Mouse (Mus musculus): Measurements from ENCODE around the gene Gm47841.

DNA sequence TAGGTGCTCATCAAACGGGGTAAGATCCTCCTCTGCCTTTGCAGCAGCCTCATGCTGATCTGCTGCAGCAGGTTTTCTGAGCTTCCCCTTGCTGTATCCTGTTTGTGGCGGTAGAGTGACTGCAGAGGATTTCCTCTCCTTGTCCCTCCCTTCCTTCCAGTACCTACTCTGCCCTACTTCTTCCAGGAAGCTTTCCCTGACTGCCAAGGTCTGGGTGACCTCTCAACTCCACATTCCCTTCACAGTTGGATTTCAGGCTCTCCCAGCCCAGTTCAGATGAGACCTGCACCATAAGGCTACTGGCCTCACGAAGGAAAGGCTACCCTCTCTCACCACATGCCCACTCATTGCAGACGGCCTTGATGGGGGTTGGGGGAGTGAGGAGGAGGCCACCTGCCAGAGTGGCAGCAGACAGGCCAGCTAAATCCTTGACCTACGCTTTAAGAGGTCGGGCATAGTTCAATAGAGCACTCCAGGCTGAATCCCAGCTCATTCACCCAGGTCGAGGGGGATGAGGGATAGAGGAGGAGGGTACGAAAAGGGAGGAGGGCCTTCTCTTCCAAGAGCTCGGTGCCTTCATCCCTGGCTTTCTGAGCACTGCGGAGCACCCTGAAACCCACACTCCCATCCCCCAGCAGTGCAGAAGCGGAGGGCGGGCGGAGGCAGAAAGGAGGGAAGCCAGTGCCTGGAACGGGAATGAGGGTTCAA is 45.1 kb upstream of the Gm47841 start:
- TF ChIP-seq CTCF (conservative IDR thresholded peaks at IDR 0.05; ENCODE audit: low read length) (no peak), POU5F1 (IDR thresholded peaks at IDR 0.05; ENCODE audit: borderline replicate concordance, low read length) (no peak), NANOG (IDR thresholded peaks at IDR 0.05; ENCODE audit: borderline replicate concordance, low read length) (no peak)
